Mouse (Mus musculus): ENCODE measurements around the gene Arid1b.

- TF ChIP-seq GATA1 (IDR thresholded peaks at IDR 0.05; ENCODE audit: borderline replicate concordance, low read length) = no peak
- TF ChIP-seq FLI1 (IDR thresholded peaks at IDR 0.05; ENCODE audit: low read length) = no peak
Observed at GRCm38 (mm10) chr17:5213441-5213840, 219.3 kb downstream of the Arid1b start.

Measured in megakaryocyte, embryonic 14.5 days (primary cell).